Mouse (Mus musculus) adrenal gland, postnatal 10 days (tissue): ENCODE results near the gene Eif3b. TPM values are rescaled to one million over a fixed set of nuclear protein-coding genes. Genes with fewer than 3 reads are reported as not detected.

ENCODE experiments used
- DNase-seq: peaks from one replicate; pipeline ENCODE4 v3.0.0; 2021; ENCODE audit warnings: mixed read lengths
- microRNA-seq: library from miRNA; unstranded; fragments of <30 nt; microRNA quantifications from one replicate; pipeline ENCODE4 v1.2.0, GENCODE M21; 2021
- total RNA-seq, 2 experiments: library from RNA; stranded (reverse); gene quantifications; 2 replicates each; pipeline ENCODE4 v1.2.3; 2021

The Eif3b gene
- total RNA-seq, 2 experiments from 2014 or later = 132 to 140 TPM

DNA sequence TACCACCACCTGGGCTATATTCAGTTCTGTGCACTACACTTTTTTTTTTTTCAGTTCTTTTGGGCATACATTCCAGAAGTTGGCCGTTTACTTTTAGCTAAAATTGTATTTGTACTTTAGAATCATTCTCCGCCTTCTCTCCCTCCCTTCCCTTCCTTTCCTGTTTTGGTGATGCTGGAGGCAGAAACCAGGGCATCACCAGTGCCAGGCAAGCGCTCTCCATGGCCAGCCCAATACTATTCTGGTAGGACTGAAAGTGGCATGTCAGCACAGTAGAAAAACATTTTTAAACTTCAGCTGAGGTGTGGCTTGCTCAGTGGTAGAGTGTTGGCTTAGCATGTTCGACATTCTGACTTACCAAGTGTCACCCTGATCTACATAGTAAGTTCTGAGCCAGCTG is 62.3 kb downstream of the Eif3b start:
- DNase-seq = no peak

DNA sequence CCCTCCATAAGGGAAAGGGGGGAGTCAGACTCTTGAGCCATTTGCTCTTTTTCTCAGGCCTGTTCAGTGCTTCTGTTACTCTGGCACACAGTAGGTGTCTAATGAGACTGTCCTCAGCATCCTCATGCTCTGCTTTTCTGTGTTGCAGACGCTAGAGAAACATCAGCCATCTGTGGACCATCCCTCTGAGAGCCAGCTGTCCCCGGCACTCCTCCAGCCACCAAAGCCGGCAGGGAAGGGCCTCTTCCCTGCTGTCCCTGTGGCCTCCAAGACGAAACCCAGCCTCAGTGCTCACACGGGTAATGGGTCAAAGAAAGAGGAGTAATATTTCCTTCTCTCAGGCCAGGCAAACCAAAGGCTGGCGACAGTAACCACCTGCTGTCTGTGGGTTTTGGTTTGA is 72.0 kb downstream of the Eif3b start:
- no peak for DNase-seq

DNA sequence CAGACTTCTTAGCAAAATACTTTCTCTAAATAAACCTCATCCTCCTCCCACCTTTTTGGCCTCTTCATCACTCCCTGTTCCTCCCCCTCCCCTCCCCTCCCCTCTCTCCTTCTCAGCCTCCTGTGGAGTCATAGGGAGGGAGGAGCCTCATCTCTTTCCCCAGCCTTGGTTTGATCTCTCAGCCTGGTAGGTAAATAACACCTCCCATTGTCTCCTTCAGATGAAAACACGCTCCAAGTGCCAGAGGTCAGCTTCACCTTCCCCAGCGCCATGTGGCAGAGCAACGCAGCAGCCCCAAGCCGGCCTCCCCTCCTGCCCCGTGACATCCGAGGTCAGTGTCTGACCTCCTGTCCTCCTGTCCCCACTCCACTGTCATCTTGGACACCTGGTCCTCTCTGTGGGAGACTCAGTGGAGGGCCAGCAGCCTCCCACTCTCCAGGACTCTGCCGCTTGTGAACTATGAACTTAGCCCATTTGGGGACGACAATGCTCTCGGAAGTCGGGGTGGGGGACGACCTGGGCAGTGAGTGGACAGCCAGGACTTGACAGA is 73.6 kb downstream of the Eif3b start:
- no peak for DNase-seq

Small RNAs within 50 kb of the gene (microRNA-seq; reads per million reads assigned to microRNA genes)
- not detected for gene Mir7038

Other genes with a start within 250 kb of the Eif3b start
- 10 to 100 TPM; 20.3 to 22.3 TPM for gene Mad1l1, start 97.8 kb upstream of the Eif3b start, total RNA-seq
- 10 to 100 TPM; 19.8 to 26.8 TPM for gene Nudt1, start 97.7 kb upstream of the Eif3b start, total RNA-seq
- gene Mrm2, start 87.4 kb upstream of the Eif3b start, total RNA-seq = 10 to 100 TPM; 12.0 to 13.9 TPM
- gene Snx8, start 30.1 kb upstream of the Eif3b start, total RNA-seq = 10 to 100 TPM; 19.7 to 20.3 TPM
- under 1 TPM in 1 of 2 experiments, not detected in 1; 0.15 TPM for gene Gm4869, start 26.3 kb downstream of the Eif3b start, total RNA-seq
- gene Chst12, start 86.2 kb downstream of the Eif3b start, total RNA-seq = 10 to 100 TPM; 10.9 to 13.9 TPM
- gene Grifin, start 145.7 kb downstream of the Eif3b start, total RNA-seq = not detected
- gene Lfng, start 188.0 kb downstream of the Eif3b start, total RNA-seq = 10 to 100 TPM; 18.2 to 24.6 TPM
- 100 to 1,000 TPM in 1 of 2 experiments, 10 to 100 TPM in 1; 79.8 to 108 TPM for gene Ttyh3, start 229.7 kb downstream of the Eif3b start, total RNA-seq